Mouse (Mus musculus) C2C12 (cell line): ENCODE results near the gene Cort.

Source experiments
- CEBPB ChIP-seq: IDR thresholded peaks from one replicate; pipeline ENCODE4 v1.6.1; 2011; ENCODE audit warnings: low read depth, mild to moderate bottlenecking, control low read depth, moderate library complexity
- CTCF ChIP-seq: IDR thresholded peaks from one replicate; pipeline ENCODE4 v1.5.1; 2011; ENCODE audit not compliant: control insufficient read depth, insufficient read depth, insufficient read length
- FOSL1 ChIP-seq: IDR thresholded peaks from one replicate; pipeline ENCODE4 v1.8.0; 2011; ENCODE audit warnings: mild to moderate bottlenecking, low read length; ENCODE audit not compliant: poor library complexity, insufficient read depth, severe bottlenecking
- MAX ChIP-seq: IDR thresholded peaks from one replicate; pipeline ENCODE4 v1.6.1; 2011; ENCODE audit warnings: mild to moderate bottlenecking, control low read depth
- MYOD1 ChIP-seq: IDR thresholded peaks from one replicate; pipeline ENCODE4 v1.6.1; 2011; ENCODE audit warnings: low read depth; ENCODE audit not compliant: control insufficient read depth, insufficient read length
- MYOG ChIP-seq: IDR thresholded peaks from one replicate; pipeline ENCODE4 v1.6.1; 2011; ENCODE audit not compliant: control insufficient read depth, insufficient read length; ENCODE audit errors: extremely low read depth
- USF1 ChIP-seq: IDR thresholded peaks from one replicate; pipeline ENCODE4 v1.6.1; 2011; ENCODE audit warnings: low read depth, mild to moderate bottlenecking, control low read depth, moderate library complexity

DNA sequence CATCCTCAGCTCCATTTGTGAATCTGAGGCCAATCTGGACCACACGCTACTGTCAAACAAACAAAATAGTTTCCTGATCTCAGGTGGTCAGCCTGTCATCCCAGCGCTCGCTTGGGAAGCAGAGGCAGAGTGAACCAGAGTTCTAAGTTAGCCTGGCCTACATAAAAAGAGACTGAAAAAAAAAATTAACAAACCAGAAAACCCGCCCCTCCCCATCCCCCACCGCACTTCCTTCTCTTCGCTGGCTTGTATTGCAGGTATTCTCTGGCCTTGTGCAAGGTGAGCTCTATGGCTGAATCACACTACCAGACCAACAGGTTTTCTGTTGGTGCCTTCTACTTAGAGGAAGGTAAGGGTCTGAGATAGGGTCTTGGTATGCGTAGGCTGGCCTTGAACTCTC lies 21.0 kb upstream of the Cort start:
- no peak for TF ChIP-seq CTCF
- no peak for TF ChIP-seq MYOG
- TF ChIP-seq USF1: no peak
- no peak for TF ChIP-seq CEBPB
- TF ChIP-seq MAX: no peak
- TF ChIP-seq MYOD1: no peak
- no peak for TF ChIP-seq FOSL1
